Mouse (Mus musculus) heart, adult 2 months (tissue): ENCODE data around the gene 1700013G24Rik. TPM values are rescaled to one million over a fixed set of nuclear protein-coding genes. Genes with fewer than 3 reads are reported as not detected.

Experiments used
- DNase-seq, 2 experiments: peaks; one replicate each; pipeline ENCODE4 v3.0.0; 2021
- H3K27ac ChIP-seq: fragments of 200-600 bp; 2 replicates; pipeline ENCODE4 v1.8.1; 2022
- H3K27me3 ChIP-seq: fragments of 200-500 bp; 2 replicates; pipeline ENCODE4 v1.6.1; 2012; ENCODE audit warnings: mild to moderate bottlenecking, low read length, inconsistent platforms, mixed read lengths; ENCODE audit not compliant: control insufficient read depth, insufficient read depth
- H3K36me3 ChIP-seq: fragments of 200-500 bp; 2 replicates; pipeline ENCODE4 v1.6.1; 2012; ENCODE audit warnings: low read length, inconsistent platforms; ENCODE audit not compliant: control insufficient read depth, insufficient read depth
- H3K4me1 ChIP-seq: fragments of 200-500 bp; 2 replicates; pipeline ENCODE4 v1.6.1; 2011; ENCODE audit warnings: low read length; ENCODE audit not compliant: control insufficient read depth, insufficient read depth
- H3K4me3 ChIP-seq: fragments of 200-600 bp; 2 replicates; pipeline ENCODE4 v1.8.1; 2022
- H3K79me2 ChIP-seq: fragments of 200-500 bp; replicated peaks from 2 replicates; pipeline ENCODE4 v1.6.1; 2012; ENCODE audit warnings: mild to moderate bottlenecking, inconsistent platforms, low read length, moderate library complexity, mixed read lengths; ENCODE audit not compliant: control insufficient read depth, insufficient read depth
- H3K9ac ChIP-seq: fragments of 200-500 bp; 2 replicates; pipeline ENCODE4 v1.6.1; 2012; ENCODE audit warnings: low read depth, mild to moderate bottlenecking, control low read depth, inconsistent platforms, low read length, mixed read lengths
- CTCF ChIP-seq: fragments of 200-600 bp; IDR thresholded peaks from 2 replicates; pipeline ENCODE4 v1.8.1; 2022; ENCODE audit warnings: antibody characterized with exemption, mild to moderate bottlenecking, moderate library complexity
- EP300 ChIP-seq: fragments of 200-500 bp; IDR thresholded peaks from 2 replicates; pipeline ENCODE4 v1.6.1; 2011; ENCODE audit warnings: low read depth, low read length, control low read depth; ENCODE audit not compliant: insufficient read depth
- POLR2A ChIP-seq: fragments of 200-500 bp; IDR thresholded peaks from 2 replicates; pipeline ENCODE4 v1.6.1; 2011; ENCODE audit warnings: mild to moderate bottlenecking, low read depth, low read length, control low read depth; ENCODE audit not compliant: insufficient read depth
- WGBS: fragments of 180-500 bp; shearing (Covaris S2); methylation state at CpG from one replicate; pipeline ENCODE4 v1.1.7; 2018; 5-methylcytosine and 5-hydroxymethylcytosine counted together
- intact Hi-C: fragments of 180-260 bp; cut with DNase I; formaldehyde crosslinking; loops from one replicate; pipeline ENCODE4 v1.15.1; 2025
- polyA plus RNA-seq: library from polyadenylated mRNA; depleted of rRNA; stranded (reverse); fragments of >200 nt; gene quantifications from 2 replicates; pipeline ENCODE4 v1.2.3, GENCODE M21; 2012
- total RNA-seq, 2 experiments: library from RNA; stranded (reverse); gene quantifications; 2 replicates each; pipeline ENCODE4 v1.2.3; 2021

1700013G24Rik gene
- total and polyA plus RNA-seq, 3 experiments: 0.57 TPM; not detected in 2

DNA sequence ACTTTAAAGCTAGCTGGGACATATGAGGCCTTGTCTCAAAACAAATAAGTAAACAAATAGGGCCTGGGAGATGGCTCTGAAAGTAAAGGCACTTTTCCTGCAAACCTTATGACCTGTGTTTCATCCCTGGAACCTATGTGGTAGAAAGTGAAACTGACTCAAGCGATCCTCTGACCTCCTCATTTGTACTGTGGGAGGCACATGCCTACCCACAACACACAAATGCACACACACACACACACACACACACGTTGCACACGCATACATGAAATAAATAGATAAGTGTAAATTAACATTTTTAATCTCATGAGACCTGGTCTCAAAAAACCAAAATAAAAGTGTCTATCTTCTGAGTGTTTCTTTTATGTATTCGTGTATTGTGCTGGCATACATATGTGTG lies 7.2 kb upstream of the 1700013G24Rik start:
- Histone ChIP-seq H3K4me1 (peaks cover 10% of the 10 kb centered on the region), H3K36me3 (no peaks in the 10 kb centered on the region), H3K27ac (no peak overlapping the region), H3K79me2 (no peaks in the 10 kb centered on the region), H3K27me3 (no peaks in the 10 kb centered on the region), H3K9ac (no peak overlapping the region), H3K4me3 (no peak overlapping the region)
- TF ChIP-seq CTCF (no peak), EP300 (no peak), POLR2A (no peak)
- intact Hi-C loops: loop anchor here (5.0 kb wide), 1 partner anchor 41 kb away; no protein-coding TSS in a partner anchor
- 89% methylated on average over 4 of the region's 4 CpGs for WGBS
- DNase-seq: no peak

DNA sequence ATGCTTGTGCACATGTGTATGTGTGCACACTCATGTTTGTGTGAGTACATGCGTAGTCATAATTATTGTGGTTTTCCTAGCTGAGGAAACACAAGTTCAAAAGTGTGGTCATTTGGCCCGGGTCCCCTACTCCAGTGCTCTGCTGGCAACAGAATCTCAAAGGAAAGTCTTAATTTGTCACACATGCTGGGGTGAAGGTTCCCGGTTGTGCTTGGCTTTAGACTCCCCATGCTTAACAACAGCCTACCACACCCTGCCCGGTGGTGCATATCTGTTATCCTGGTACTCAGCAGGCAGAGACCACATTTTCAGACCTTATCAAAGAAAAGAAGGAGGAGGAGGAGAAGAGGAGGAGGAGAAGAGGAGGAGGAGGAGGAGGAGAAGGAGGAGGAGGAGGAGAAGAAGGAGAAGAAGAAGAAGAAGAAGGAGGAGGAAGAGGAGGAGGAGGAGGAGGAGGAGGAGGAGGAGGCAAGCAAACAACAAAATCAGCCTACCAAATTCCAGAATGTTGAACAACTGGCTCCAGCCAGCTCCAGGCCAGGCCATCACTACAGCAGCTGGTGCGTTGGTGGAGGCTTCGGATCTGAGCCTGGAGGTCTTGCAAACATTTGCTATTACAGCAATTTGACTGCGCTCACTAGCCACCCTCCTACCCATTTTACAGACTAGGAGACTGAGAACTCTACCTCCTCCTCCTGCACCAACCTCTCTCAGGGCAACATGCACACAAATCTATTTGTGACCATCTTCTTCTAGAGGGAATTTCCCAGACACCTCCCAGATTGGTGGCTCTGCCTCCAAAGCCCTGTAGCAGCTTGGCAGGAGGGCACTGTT lies 5.5 kb upstream of the 1700013G24Rik start:
- 41% methylated on average over 7 of the region's 7 CpGs for WGBS
- H3K79me2 ChIP-seq: no peaks in the 10 kb centered on the region
- no peak overlapping the region for H3K9ac ChIP-seq
- H3K4me3 ChIP-seq: no peak overlapping the region
- DNase-seq: peak; percentile 50 to 62
- no peaks in the 10 kb centered on the region for H3K36me3 ChIP-seq
- intact Hi-C loops: loop anchor here (5.0 kb wide), 1 partner anchor 40 kb away; no protein-coding TSS in a partner anchor
- peaks cover 10% of the 10 kb centered on the region for H3K4me1 ChIP-seq
- no peaks in the 10 kb centered on the region for H3K27me3 ChIP-seq
- no peak for TF ChIP-seq POLR2A
- TF ChIP-seq EP300: no peak
- TF ChIP-seq CTCF: no peak
- H3K27ac ChIP-seq: peak overlapping the region; percentile 29; the same call in 1 of the 2 replicates

DNA sequence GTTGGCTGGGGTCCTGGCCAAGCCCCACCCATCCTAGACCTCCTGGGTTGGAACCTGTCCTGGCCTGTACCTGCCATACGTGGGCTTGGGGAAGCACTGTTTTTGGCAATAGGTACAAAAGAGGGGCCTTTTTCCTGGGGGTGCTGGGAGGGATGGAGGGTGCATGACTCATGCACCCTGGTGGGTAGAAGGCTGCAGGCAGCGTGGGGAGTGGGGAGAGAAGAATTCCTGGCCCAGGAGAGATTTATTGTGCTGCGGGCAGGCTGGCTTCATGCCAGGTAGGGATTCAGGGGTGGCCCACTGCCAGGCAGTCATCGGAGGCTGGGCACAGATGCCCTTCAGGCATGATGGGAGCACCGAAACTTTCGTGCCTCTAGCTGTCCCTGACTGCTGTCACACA lies 4.9 kb upstream of the 1700013G24Rik start:
- peaks cover 10% of the 10 kb centered on the region for H3K4me1 ChIP-seq
- no peaks in the 10 kb centered on the region for H3K79me2 ChIP-seq
- no peak for TF ChIP-seq CTCF
- TF ChIP-seq EP300: no peak
- TF ChIP-seq POLR2A: no peak
- WGBS: 15% methylated on average over 6 of the region's 6 CpGs
- H3K4me3 ChIP-seq: no peak overlapping the region
- H3K27me3 ChIP-seq: no peaks in the 10 kb centered on the region
- 0 out of 2 replicates have a peak overlapping the region, but pooled peaks have one; percentile 15 for H3K9ac ChIP-seq
- H3K36me3 ChIP-seq: no peaks in the 10 kb centered on the region
- intact Hi-C loops: loop anchor here (5.0 kb wide), 1 partner anchor 39 kb away; no protein-coding TSS in a partner anchor
- peak; percentile 50 to 59 for DNase-seq
- H3K27ac ChIP-seq: peak overlapping the region; percentile 29; the same call in 1 of the 2 replicates

DNA sequence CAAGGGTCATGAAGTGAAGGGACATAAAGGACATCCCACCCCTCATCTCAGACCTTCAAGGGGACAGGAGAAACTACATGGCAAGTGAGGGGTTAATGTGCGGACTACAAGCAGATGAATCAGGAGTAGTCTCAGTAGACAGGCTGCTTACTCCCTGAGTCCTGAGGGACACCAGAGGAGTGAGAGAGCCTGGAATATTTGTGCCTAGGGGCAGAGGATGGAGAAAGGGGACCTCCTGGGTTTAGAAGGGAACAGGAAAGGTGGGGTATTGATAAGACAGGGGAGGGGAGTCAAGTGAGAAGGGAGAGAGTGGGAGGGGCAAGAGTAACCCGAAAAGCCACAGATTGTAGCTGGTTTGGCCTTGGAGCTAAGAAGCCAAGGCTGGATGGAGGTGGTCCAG lies 4.4 kb upstream of the 1700013G24Rik start:
- Histone ChIP-seq H3K4me1 (peaks cover 10% of the 10 kb centered on the region), H3K79me2 (no peaks in the 10 kb centered on the region), H3K27ac (peak overlapping the region; percentile 31), H3K27me3 (no peaks in the 10 kb centered on the region), H3K4me3 (no peak overlapping the region), H3K9ac (0 out of 2 replicates have a peak overlapping the region, but pooled peaks have one; percentile 15), H3K36me3 (no peaks in the 10 kb centered on the region)
- intact Hi-C loops: loop anchor here (5.0 kb wide), 1 partner anchor 39 kb away; no protein-coding TSS in a partner anchor
- WGBS: 21% methylated on average over 2 of the region's 2 CpGs
- TF ChIP-seq EP300: no peak
- no peak for TF ChIP-seq POLR2A
- TF ChIP-seq CTCF: no peak
- no peak for DNase-seq

DNA sequence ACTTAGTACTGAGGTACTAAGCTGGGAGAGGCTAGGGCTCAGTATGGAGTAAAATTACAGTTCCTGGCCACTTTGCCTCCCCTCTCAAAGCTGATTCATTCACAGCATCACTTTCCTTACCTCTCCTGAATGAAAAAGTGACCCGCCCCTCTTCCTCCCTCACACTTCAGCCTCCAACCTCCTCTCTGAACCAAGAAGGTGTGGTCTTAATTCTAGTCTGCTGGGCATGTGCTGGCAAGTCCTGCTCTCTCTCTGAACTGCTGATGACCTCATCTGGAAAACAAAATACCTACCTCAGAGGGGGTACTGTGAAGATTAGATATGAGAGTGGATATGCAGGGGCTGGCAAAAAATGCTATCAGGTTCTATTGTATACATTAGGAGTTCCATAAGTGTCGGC lies 4.0 kb upstream of the 1700013G24Rik start:
- H3K27me3 ChIP-seq: no peaks in the 10 kb centered on the region
- H3K36me3 ChIP-seq: no peaks in the 10 kb centered on the region
- H3K4me1 ChIP-seq: peaks cover 9% of the 10 kb centered on the region
- peak overlapping the region; percentile 39 for H3K27ac ChIP-seq
- 82% methylated on average over 2 of the region's 2 CpGs for WGBS
- no peak overlapping the region for H3K9ac ChIP-seq
- TF ChIP-seq POLR2A: no peak
- TF ChIP-seq CTCF: no peak
- no peak for TF ChIP-seq EP300
- no peaks in the 10 kb centered on the region for H3K79me2 ChIP-seq
- H3K4me3 ChIP-seq: no peak overlapping the region
- intact Hi-C loops: loop anchor here (5.0 kb wide), 1 partner anchor 38 kb away; no protein-coding TSS in a partner anchor
- DNase-seq: no peak

DNA sequence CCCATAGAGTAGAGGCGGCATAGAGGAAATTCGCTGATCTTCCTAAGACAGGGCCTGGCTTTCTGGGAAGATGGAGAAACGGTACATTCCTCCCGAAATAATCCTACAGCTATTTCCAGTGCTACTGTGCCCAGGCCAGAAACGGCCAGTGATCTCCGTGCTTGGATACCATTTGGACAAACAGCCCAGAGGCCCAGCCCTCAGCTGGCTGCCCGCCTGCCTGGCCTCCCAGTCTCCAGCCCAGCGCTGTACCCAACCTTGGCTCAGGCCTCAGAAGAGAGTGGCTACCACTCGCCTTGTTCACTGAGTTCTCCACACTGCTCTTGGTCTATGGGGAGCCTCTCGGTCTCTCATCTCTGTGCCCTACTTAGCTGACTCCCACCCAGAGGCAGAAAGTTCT lies 3.4 kb upstream of the 1700013G24Rik start:
- 56% methylated on average over 10 of the region's 10 CpGs for WGBS
- Histone ChIP-seq H3K4me3 (no peak overlapping the region), H3K27me3 (no peaks in the 10 kb centered on the region), H3K9ac (no peak overlapping the region), H3K4me1 (peaks cover 9% of the 10 kb centered on the region), H3K79me2 (no peaks in the 10 kb centered on the region), H3K27ac (peak overlapping the region; percentile 39), H3K36me3 (no peaks in the 10 kb centered on the region)
- TF ChIP-seq CTCF (no peak), POLR2A (no peak)
- DNase-seq: peak; percentile 64 to 70
- intact Hi-C loops: loop anchor here (5.0 kb wide), 1 partner anchor 38 kb away; no protein-coding TSS in a partner anchor
